Mouse (Mus musculus) kidney, adult 2 months (tissue): ENCODE results near the gene Gnaq.

Experiments
- CTCF ChIP-seq: fragments of 200-500 bp; conservative IDR thresholded peaks from 2 replicates; pipeline ENCODE4 v1.5.1; 2011; ENCODE audit warnings: low read depth, mild to moderate bottlenecking, control low read depth, low read length, moderate library complexity, mixed read lengths; ENCODE audit not compliant: insufficient read depth, insufficient read length
- POLR2A ChIP-seq: fragments of 200-500 bp; IDR thresholded peaks from one replicate; pipeline ENCODE4 v1.6.1; 2011; ENCODE audit warnings: low read depth, low read length, control low read depth

DNA sequence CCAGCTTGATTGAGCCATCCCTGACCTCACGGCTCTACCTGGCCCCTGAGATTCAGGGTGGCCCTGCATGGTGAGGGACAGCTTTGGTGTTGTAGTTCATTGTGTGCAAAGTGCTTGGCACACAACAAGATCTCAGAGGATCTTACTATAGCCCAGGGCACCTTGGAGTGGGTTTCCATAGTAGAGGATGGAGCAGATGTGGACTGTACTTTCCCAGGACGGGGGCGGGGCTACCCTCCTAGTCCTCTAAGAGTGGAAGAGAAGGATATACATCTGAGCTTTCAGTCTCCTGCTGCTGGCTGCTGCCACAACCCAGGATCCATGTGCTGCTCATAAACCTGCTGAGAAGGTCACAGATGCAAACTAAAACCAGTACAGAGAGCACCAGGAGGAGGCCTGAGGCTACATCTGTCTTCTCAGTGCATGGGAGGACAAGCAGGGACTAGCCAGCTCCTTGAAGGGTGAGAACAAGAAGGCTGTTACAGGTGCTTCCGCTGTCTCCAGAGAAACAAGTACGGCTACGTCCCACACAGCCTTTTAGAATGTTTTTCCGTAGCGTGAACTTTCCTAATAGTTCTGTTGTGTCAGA lies 44.6 kb downstream of the Gnaq start:
- TF ChIP-seq POLR2A, result no peak
- no peak for TF ChIP-seq CTCF
